Mouse (Mus musculus): Measurements from ENCODE around the gene Tstd2. TPM values are rescaled to one million over a fixed set of nuclear protein-coding genes. Genes with fewer than 3 reads are reported as not detected.

Tstd2 gene
- total RNA-seq, 1 experiment from 2014 or later = 32.7 TPM

GRCm38 (mm10) chr4:46084416-46085172 lies 53.9 kb downstream of the Tstd2 start:
- DNase-seq = no peak

DNA sequence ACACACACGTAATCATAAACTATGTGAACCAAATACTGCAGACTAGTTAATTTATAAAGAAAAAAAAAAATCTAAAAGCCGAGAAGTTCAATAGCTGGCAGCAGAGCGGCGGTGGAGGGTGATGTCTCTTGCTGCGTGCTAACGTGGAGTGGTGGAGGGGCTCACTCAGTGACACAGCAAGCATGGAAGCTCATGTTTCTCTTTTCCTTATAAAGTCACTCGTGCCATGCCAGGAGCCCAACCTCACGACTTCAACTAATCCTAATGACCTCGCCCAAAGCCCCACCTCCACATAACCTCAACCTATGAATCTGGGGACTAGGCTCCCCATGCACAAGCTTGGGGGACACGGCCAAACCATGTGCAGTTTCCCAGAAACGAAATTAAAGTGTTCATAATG lies 55.9 kb downstream of the Tstd2 start:
- DNase-seq = no peak

GRCm38 (mm10) chr4:46080261-46080660 lies 58.2 kb downstream of the Tstd2 start:
- no peak for DNase-seq

DNA sequence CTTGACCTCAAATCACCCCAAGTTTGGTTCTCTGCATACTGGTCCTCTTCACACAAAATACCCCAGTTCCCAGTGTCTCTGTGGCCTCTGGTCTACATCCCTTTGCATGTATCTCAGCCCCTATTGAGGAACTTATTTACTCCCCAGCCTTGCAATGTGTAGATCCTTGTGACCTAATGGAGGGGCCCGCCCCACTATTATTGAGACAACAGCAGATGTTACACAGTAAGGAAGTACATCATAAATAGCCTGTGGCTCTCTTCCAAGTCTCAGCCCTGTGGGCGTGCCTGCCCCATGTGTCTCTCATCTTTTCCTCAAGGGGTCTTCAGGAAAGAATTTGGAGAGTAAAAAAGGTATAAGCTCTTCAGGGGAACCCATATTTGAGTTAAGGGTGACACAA lies 61.6 kb downstream of the Tstd2 start:
- no peak for DNase-seq

GRCm38 (mm10) chr4:46075664-46076063 lies 62.8 kb downstream of the Tstd2 start:
- DNase-seq = no peak

DNA sequence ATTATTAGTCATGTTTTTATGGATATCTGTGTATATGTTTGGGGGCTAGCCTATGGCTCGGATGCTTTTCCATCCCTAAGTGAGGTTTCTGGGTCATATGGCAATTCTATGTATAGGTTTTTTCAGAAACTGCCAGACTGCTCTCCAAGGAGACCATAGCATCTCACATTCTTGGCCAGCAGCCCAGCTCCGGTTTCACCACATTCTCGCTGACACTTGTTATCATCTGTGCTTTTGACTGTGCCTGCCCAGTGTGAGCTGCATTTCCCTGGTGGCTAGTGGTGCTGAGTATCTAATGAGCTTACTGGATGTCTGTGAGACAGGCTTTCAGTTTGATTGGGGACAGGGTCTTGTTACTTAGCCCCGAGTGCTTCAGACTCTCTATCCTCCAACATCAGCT lies 64.8 kb downstream of the Tstd2 start:
- peak; percentile 19 for DNase-seq

DNA sequence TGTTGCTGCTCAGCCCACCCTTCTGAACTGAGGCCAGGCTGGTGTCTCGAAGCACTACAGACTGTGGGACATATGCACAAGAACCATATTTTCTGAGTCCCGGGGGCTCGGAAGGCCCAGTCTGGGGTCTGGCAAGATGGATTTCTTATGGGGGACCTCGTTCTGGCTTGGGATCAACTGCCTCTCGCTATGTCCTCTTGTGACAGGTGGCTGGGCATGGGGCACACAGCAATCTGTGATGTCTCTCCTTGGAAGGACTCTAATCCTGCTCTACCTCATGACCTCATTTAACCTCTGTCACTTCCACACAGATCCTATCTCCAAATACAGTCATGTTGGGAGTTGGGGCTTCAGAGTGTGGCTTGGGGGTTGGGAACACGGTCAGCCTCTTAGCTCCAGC lies 65.9 kb downstream of the Tstd2 start:
- DNase-seq = no peak

GRCm38 (mm10) chr4:46069851-46070482 lies 68.5 kb downstream of the Tstd2 start:
- DNase-seq = no peak

DNA sequence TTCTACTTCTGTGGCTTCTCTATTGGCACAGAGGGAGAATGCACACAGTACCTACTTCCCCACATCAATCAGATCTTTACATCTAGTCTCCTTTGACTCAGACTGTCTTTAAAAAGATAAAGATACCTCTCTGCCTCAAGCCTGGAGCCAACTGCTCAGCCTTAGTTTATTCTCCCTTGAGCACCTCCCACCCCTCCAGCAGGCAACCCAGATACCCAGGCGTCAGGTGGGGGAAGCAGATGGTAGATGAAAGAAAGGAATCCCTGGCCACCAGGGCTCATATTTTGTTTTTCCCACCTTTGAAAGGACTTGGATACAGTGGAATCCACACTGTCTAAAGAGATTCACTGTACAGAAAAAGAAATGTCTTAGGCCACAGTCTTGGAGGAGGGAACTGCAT lies 69.9 kb downstream of the Tstd2 start:
- no peak for DNase-seq

GRCm38 (mm10) chr4:46068060-46068459 lies 70.4 kb downstream of the Tstd2 start:
- DNase-seq = no peak

GRCm38 (mm10) chr4:46065695-46066340 lies 72.7 kb downstream of the Tstd2 start:
- DNase-seq = peak; percentile 17

DNA sequence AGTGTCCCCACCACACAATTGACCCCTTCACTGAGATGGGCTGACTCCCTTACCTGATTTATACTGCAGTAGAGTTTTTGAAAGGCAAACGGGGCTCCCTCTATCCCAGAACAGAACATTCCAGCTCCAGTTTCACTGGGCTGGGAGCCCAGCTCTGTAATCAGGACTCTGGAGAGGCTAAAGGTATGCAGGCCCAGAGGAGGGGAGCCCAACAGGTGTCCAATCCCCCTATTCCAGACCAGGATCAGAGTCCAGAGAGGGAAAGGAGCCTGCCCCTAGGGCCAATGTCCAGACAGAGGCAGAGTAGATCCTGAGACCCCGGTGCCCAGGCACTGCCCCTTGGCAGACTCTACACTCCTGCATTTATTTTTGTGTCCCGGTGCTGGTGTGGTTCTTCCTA lies 73.5 kb downstream of the Tstd2 start:
- DNase-seq = no peak

Other genes with a start within 250 kb of the Tstd2 start
- gene Ccdc180, start 248.4 kb downstream of the Tstd2 start, total RNA-seq (2021) = 0.18 and 0.38 TPM in 2 replicates
- gene Tdrd7, start 173.4 kb downstream of the Tstd2 start, total RNA-seq (2021) = 24.9 and 31.2 TPM in 2 replicates
- 2.1 and 5.2 TPM in 2 replicates for gene Tmod1, start 99.8 kb downstream of the Tstd2 start, total RNA-seq (2021)
- gene Ncbp1, start 81 bp downstream of the Tstd2 start, total RNA-seq (2021) = 49.4 and 51.9 TPM in 2 replicates
- 25.5 and 26.4 TPM in 2 replicates for gene Xpa, start 57.6 kb upstream of the Tstd2 start, total RNA-seq (2021)
- gene Foxe1, start 204.9 kb upstream of the Tstd2 start, total RNA-seq (2021) = not detected in 2 replicates

Measured in adrenal gland, postnatal 25 days (tissue).